Mouse (Mus musculus): ENCODE data around the gene Tle4. TPM values are rescaled to one million over a fixed set of nuclear protein-coding genes. Genes with fewer than 3 reads are reported as not detected.

Gene Tle4
- total and polyA plus RNA-seq, 3 experiments: 18.9 to 27.7 (median 23.4) TPM

GRCm38 (mm10) chr19:14508819-14509218 is 89.0 kb downstream of the Tle4 start:
- H3K27me3 ChIP-seq (replicated peaks): no peaks in the 10 kb centered on the region
- peaks cover 17% of the 10 kb centered on the region; the same call in 1 of the 2 replicates for H3K79me2 ChIP-seq (replicated peaks; ENCODE audit: control insufficient read depth, extremely low read depth, insufficient read depth, poor library complexity, severe bottlenecking)
- dilution Hi-C loops (cut with MboI; ENCODE audit: extremely low pct_ligation_motif_present, extremely low pct_unique_long_range_greater_than_20kb, low sequenced_read_pairs) (no loop called here), in situ Hi-C loops (cut with MboI; ENCODE audit: low pct_ligation_motif_present, low pct_unique_long_range_greater_than_20kb, low sequenced_read_pairs) (no loop called here)
- no peak overlapping the region for H3K4me2 ChIP-seq (ENCODE audit: insufficient read depth, low read depth, poor library complexity, severe bottlenecking)
- peaks cover 20 to 34% of the 10 kb centered on the region in 2 experiments for H3K36me3 ChIP-seq (replicated peaks in 1 of 2; ENCODE audit: control insufficient read depth in 1 of 2, insufficient read depth in 1 of 2, low read length in 1 of 2)
- peaks cover 7 to 58% of the 10 kb centered on the region in 2 experiments for H3K4me1 ChIP-seq (ENCODE audit: control insufficient read depth in 1 of 2, insufficient read depth in 2 of 2)
- H3K9me3 ChIP-seq (replicated peaks; ENCODE audit: low read length): peaks cover 2% of the 10 kb centered on the region
- no peak overlapping the region for H3K9ac ChIP-seq (ENCODE audit: insufficient read depth, low read depth)
- TF ChIP-seq EP300 (IDR thresholded peaks at IDR 0.05; ENCODE audit: low read length) (no peak), MAZ (IDR thresholded peaks at IDR 0.05; ENCODE audit: low read depth, low read length) (no peak), SIN3A (IDR thresholded peaks at IDR 0.05; ENCODE audit: low read length) (no peak), ETS1 (conservative IDR thresholded peaks at IDR 0.05; ENCODE audit: low read depth, low read length) (no peak), JUND (conservative IDR thresholded peaks at IDR 0.05; ENCODE audit: low read depth, low read length) (no peak), NRF1 (IDR thresholded peaks at IDR 0.05; ENCODE audit: low read depth, low read length) (no peak)
- DNase-seq (ENCODE audit: extremely low read depth): no peak
- H3K4me3 ChIP-seq (replicated peaks in 1 of 3; ENCODE audit: low read depth in 2 of 3, low read length in 2 of 3, poor library complexity in 1 of 3): no peak overlapping the region
- H3K27ac ChIP-seq (ENCODE audit: insufficient read depth, low read depth): no peak overlapping the region

- H3K9ac ChIP-seq (ENCODE audit: insufficient read depth, low read depth): no peak overlapping the region
- no peak overlapping the region for H3K4me2 ChIP-seq (ENCODE audit: insufficient read depth, low read depth, poor library complexity, severe bottlenecking)
- in situ Hi-C loops (cut with MboI; ENCODE audit: low pct_ligation_motif_present, low pct_unique_long_range_greater_than_20kb, low sequenced_read_pairs) (no loop called here), dilution Hi-C loops (cut with MboI; ENCODE audit: extremely low pct_ligation_motif_present, extremely low pct_unique_long_range_greater_than_20kb, low sequenced_read_pairs) (no loop called here)
- no peak for DNase-seq (ENCODE audit: extremely low read depth)
- H3K4me1 ChIP-seq (ENCODE audit: control insufficient read depth in 1 of 2, insufficient read depth in 2 of 2): peaks cover 7 to 67% of the 10 kb centered on the region in 2 experiments
- no peaks in the 10 kb centered on the region for H3K27me3 ChIP-seq (replicated peaks)
- H3K27ac ChIP-seq (ENCODE audit: insufficient read depth, low read depth): no peak overlapping the region
- H3K9me3 ChIP-seq (replicated peaks; ENCODE audit: low read length): peaks cover 2% of the 10 kb centered on the region
- H3K4me3 ChIP-seq (replicated peaks in 1 of 3; ENCODE audit: low read depth in 2 of 3, low read length in 2 of 3, poor library complexity in 1 of 3): no peak overlapping the region
- H3K36me3 ChIP-seq (replicated peaks in 1 of 2; ENCODE audit: control insufficient read depth in 1 of 2, insufficient read depth in 1 of 2, low read length in 1 of 2): peaks cover 16 to 26% of the 10 kb centered on the region in 2 experiments
- TF ChIP-seq HCFC1 (IDR thresholded peaks at IDR 0.05; ENCODE audit: low read depth, low read length): no peak
- no peak for TF ChIP-seq ELF1 (IDR thresholded peaks at IDR 0.05; ENCODE audit: low read depth, low read length)
- no peak for TF ChIP-seq RAD21 (IDR thresholded peaks at IDR 0.05; ENCODE audit: low read depth, low read length)
- no peak for TF ChIP-seq E2F4 (IDR thresholded peaks at IDR 0.05; ENCODE audit: insufficient replicate concordance, low read depth, low read length)
- no peak for TF ChIP-seq CHD1 (IDR thresholded peaks at IDR 0.05; ENCODE audit: low read depth, low read length)
- TF ChIP-seq USF1 (IDR thresholded peaks at IDR 0.05; ENCODE audit: low read depth, low read length): no peak
- TF ChIP-seq GABPA (IDR thresholded peaks at IDR 0.05; ENCODE audit: insufficient replicate concordance, low read depth, low read length): no peak
- no peak for TF ChIP-seq ZMIZ1 (IDR thresholded peaks at IDR 0.05; ENCODE audit: low read depth, low read length)
- no peak for TF ChIP-seq TBP (conservative IDR thresholded peaks at IDR 0.05; ENCODE audit: low read depth, low read length)
- no peak for TF ChIP-seq UBTF (IDR thresholded peaks at IDR 0.05; ENCODE audit: low read depth, low read length)
- no peak for TF ChIP-seq NELFE (IDR thresholded peaks at IDR 0.05; ENCODE audit: low read depth, low read length)
- TF ChIP-seq IRF4 (IDR thresholded peaks at IDR 0.05; ENCODE audit: low read depth, low read length): no peak
- TF ChIP-seq POLR2A (IDR thresholded peaks at IDR 0.05; ENCODE audit: low read depth, low read length): no peak
- no peak for TF ChIP-seq ZNF384 (IDR thresholded peaks at IDR 0.05; ENCODE audit: low read depth, low read length)
- TF ChIP-seq SMC3 (IDR thresholded peaks at IDR 0.05; ENCODE audit: low read depth, low read length): no peak
- no peak for TF ChIP-seq USF2 (conservative IDR thresholded peaks at IDR 0.05; ENCODE audit: low read depth, low read length)
- TF ChIP-seq JUN (IDR thresholded peaks at IDR 0.05; ENCODE audit: insufficient read depth, low read depth, low read length): no peak
- TF ChIP-seq MYC (IDR thresholded peaks at IDR 0.05; ENCODE audit: low read depth, low read length): no peak
- H3K79me2 ChIP-seq (replicated peaks; ENCODE audit: control insufficient read depth, extremely low read depth, insufficient read depth, poor library complexity, severe bottlenecking): peaks cover 14% of the 10 kb centered on the region; the same call in 1 of the 2 replicates
Measured at GRCm38 (mm10) chr19:14507911-14508310, 89.9 kb downstream of the Tle4 start.
